Mouse (Mus musculus) forebrain, embryonic 11.5 days (tissue): ENCODE data around the gene Hbb-bh1. TPM values are rescaled to one million over a fixed set of nuclear protein-coding genes. Genes with fewer than 3 reads are reported as not detected.
"Not testable (repeated sequence)": the region's sequence is repeated elsewhere in the genome, so short reads cannot be mapped to it uniquely, and the experiment has no call there.

ENCODE experiments used
- ATAC-seq: fragments of 200-750 bp; cut with Nextera tagmentation; replicated peaks from 2 replicates; pipeline ENCODE4 v1.8.0; 2017; ENCODE audit warnings: moderate TSS enrichment; ENCODE audit not compliant: low FRiP score
- DNase-seq: peaks from one replicate; pipeline ENCODE4 v3.0.0-alpha.2; 2017; ENCODE audit warnings: low spot score
- H3K27ac ChIP-seq: fragments of 300-500 bp; sonication (generic); 2 replicates; pipeline ENCODE4 v1.5.1; 2014; ENCODE audit warnings: low read depth, low read length
- H3K27me3 ChIP-seq: fragments of 300-500 bp; sonication (generic); 2 replicates; pipeline ENCODE4 v1.6.1; 2014; ENCODE audit warnings: mild to moderate bottlenecking, low read length, mixed read lengths; ENCODE audit not compliant: control insufficient read depth, insufficient read depth
- H3K36me3 ChIP-seq: fragments of 300-500 bp; sonication (generic); 2 replicates; pipeline ENCODE4 v1.6.1; 2014; ENCODE audit warnings: mild to moderate bottlenecking, low read length, moderate library complexity, mixed read lengths; ENCODE audit not compliant: control insufficient read depth, insufficient read depth
- H3K4me1 ChIP-seq: fragments of 300-500 bp; sonication (generic); replicated peaks from 2 replicates; pipeline ENCODE4 v1.6.1; 2014; ENCODE audit warnings: low read length, mixed read lengths; ENCODE audit not compliant: control insufficient read depth, insufficient read depth
- H3K4me2 ChIP-seq: fragments of 300-500 bp; sonication (generic); 2 replicates; pipeline ENCODE4 v1.6.1; 2014; ENCODE audit warnings: low read depth, mild to moderate bottlenecking, low read length, moderate library complexity, mixed read lengths; ENCODE audit not compliant: severe bottlenecking
- H3K4me3 ChIP-seq: fragments of 300-500 bp; sonication (generic); 2 replicates; pipeline ENCODE4 v1.5.1; 2014; ENCODE audit warnings: low read depth, low read length
- H3K9ac ChIP-seq: fragments of 300-500 bp; sonication (generic); 2 replicates; pipeline ENCODE4 v1.6.1; 2014; ENCODE audit warnings: low read length
- H3K9me3 ChIP-seq: fragments of 300-500 bp; sonication (generic); 2 replicates; pipeline ENCODE4 v1.6.1; 2016; ENCODE audit warnings: low read length, mixed read lengths; ENCODE audit not compliant: control insufficient read depth
- WGBS: fragments of 180-500 bp; shearing (Covaris S2); extraction: QIAGEN DNeasy Blood & Tissue Kit; methylation state at CpG from one replicate; pipeline ENCODE4 v1.1.7; 2014; 5-methylcytosine and 5-hydroxymethylcytosine counted together
- polyA plus RNA-seq: library from polyadenylated mRNA; unstranded; fragments of >200 nt; fragmentation: Nextera tagmentation; extraction: Ambion mirVana; gene quantifications from 2 replicates; pipeline ENCODE4 v1.2.1, GENCODE M21; 2014

Gene Hbb-bh1
- polyA plus RNA-seq, 1 experiment from 2014 or later = 2,804 TPM

- ATAC-seq (no peak), DNase-seq (no peak)
- Histone ChIP-seq H3K27me3 (no peaks in the 10 kb centered on the region), H3K4me2 (no peak overlapping the region), H3K36me3 (no peaks in the 10 kb centered on the region), H3K9ac (no peak overlapping the region), H3K27ac (no peak overlapping the region), H3K9me3 (no peaks in the 10 kb centered on the region), H3K4me1 (no peaks in the 10 kb centered on the region), H3K4me3 (no peak overlapping the region)
- WGBS = 92% methylated on average over 3 of the region's 3 CpGs
Observed at GRCm38 (mm10) chr7:103825536-103826254, 17.3 kb downstream of the Hbb-bh1 start.

- DNase-seq (no peak), ATAC-seq (no peak)
- Histone ChIP-seq H3K27ac (no peak overlapping the region), H3K4me1 (no peaks in the 10 kb centered on the region), H3K4me2 (no peak overlapping the region), H3K9ac (no peak overlapping the region), H3K27me3 (no peaks in the 10 kb centered on the region), H3K36me3 (no peaks in the 10 kb centered on the region), H3K4me3 (no peak overlapping the region), H3K9me3 (no peaks in the 10 kb centered on the region)
- WGBS = 87% methylated on average over 2 of the region's 2 CpGs
Observed at GRCm38 (mm10) chr7:103824597-103824996, 18.4 kb downstream of the Hbb-bh1 start.

- not testable (repeated sequence) for H3K27ac ChIP-seq, H3K36me3 ChIP-seq, H3K27me3 ChIP-seq, H3K4me3 ChIP-seq, H3K9ac ChIP-seq, DNase-seq, H3K9me3 ChIP-seq, H3K4me1 ChIP-seq, ATAC-seq, H3K4me2 ChIP-seq
- 50% methylated on average over 1 of the region's 2 CpGs for WGBS
Observed at GRCm38 (mm10) chr7:103815085-103815484, 27.9 kb downstream of the Hbb-bh1 start.

- ATAC-seq (no peak), DNase-seq (no peak)
- H3K36me3 ChIP-seq = no peaks in the 10 kb centered on the region
- no peaks in the 10 kb centered on the region for H3K27me3 ChIP-seq
- H3K9me3 ChIP-seq = no peaks in the 10 kb centered on the region
- H3K27ac ChIP-seq = no peak within 1 kb of the TSS
- H3K4me1 ChIP-seq = no peaks in the 10 kb centered on the region
- WGBS = 88% methylated on average over 3 of the region's 3 CpGs
- no peak within 1 kb of the TSS for H3K4me3 ChIP-seq
- H3K9ac ChIP-seq = no peak within 1 kb of the TSS
- no peak within 1 kb of the TSS for H3K4me2 ChIP-seq
Observed at GRCm38 (mm10) chr7:103813766-103814165, 29.2 kb downstream of the Hbb-bh1 start, which contains the start of gene Hbb-bt. Hbb-bt (minus strand) TSS chr7:103813996.

GRCm38 (mm10) chr7:103813152-103813551 is 29.8 kb downstream of the Hbb-bh1 start:
- not testable (repeated sequence) for H3K9me3 ChIP-seq, H3K4me1 ChIP-seq, DNase-seq, H3K4me2 ChIP-seq, H3K4me3 ChIP-seq, H3K27ac ChIP-seq, H3K27me3 ChIP-seq, ATAC-seq, H3K9ac ChIP-seq, H3K36me3 ChIP-seq
- no CpG with 5 or more reads among the region's 3 CpGs for WGBS

GRCm38 (mm10) chr7:103812174-103812573 is 30.8 kb downstream of the Hbb-bh1 start:
- Histone ChIP-seq H3K4me1 (no peaks in the 10 kb centered on the region), H3K36me3 (no peaks in the 10 kb centered on the region), H3K9me3 (no peaks in the 10 kb centered on the region), H3K27me3 (no peaks in the 10 kb centered on the region), H3K27ac (no peak overlapping the region), H3K9ac (no peak overlapping the region), H3K4me2 (no peak overlapping the region), H3K4me3 (no peak overlapping the region)
- ATAC-seq (no peak), DNase-seq (no peak)
- WGBS = 82% methylated on average over 1 of the region's 1 CpGs

GRCm38 (mm10) chr7:103811223-103811845 is 31.6 kb downstream of the Hbb-bh1 start:
- H3K27me3 ChIP-seq = no peaks in the 10 kb centered on the region
- 86% methylated on average over 1 of the region's 1 CpGs for WGBS
- no peak for DNase-seq
- H3K4me2 ChIP-seq = no peak overlapping the region
- H3K4me1 ChIP-seq = no peaks in the 10 kb centered on the region
- no peaks in the 10 kb centered on the region for H3K9me3 ChIP-seq
- no peaks in the 10 kb centered on the region for H3K36me3 ChIP-seq
- no peak for ATAC-seq
- no peak overlapping the region for H3K27ac ChIP-seq
- no peak overlapping the region for H3K4me3 ChIP-seq
- no peak overlapping the region for H3K9ac ChIP-seq

- Histone ChIP-seq H3K36me3 (no peaks in the 10 kb centered on the region), H3K4me2 (no peak overlapping the region), H3K27me3 (no peaks in the 10 kb centered on the region), H3K4me3 (no peak overlapping the region), H3K4me1 (no peaks in the 10 kb centered on the region), H3K9me3 (no peaks in the 10 kb centered on the region), H3K27ac (no peak overlapping the region), H3K9ac (no peak overlapping the region)
- ATAC-seq (no peak), DNase-seq (no peak)
- WGBS = 85% methylated on average over 3 of the region's 3 CpGs
Observed at GRCm38 (mm10) chr7:103810746-103811145, 32.2 kb downstream of the Hbb-bh1 start.

GRCm38 (mm10) chr7:103810296-103810695 is 32.7 kb downstream of the Hbb-bh1 start:
- Histone ChIP-seq H3K4me3 (no peak overlapping the region), H3K4me2 (no peak overlapping the region), H3K27ac (no peak overlapping the region), H3K9me3 (no peaks in the 10 kb centered on the region), H3K36me3 (no peaks in the 10 kb centered on the region), H3K9ac (no peak overlapping the region), H3K4me1 (no peaks in the 10 kb centered on the region), H3K27me3 (no peaks in the 10 kb centered on the region)
- no peak for ATAC-seq
- 85% methylated on average over 1 of the region's 1 CpGs for WGBS
- no peak for DNase-seq
